Mouse (Mus musculus) adrenal gland, adult 18-20 months (tissue): ENCODE measurements around the gene Itpkc. TPM values are rescaled to one million over a fixed set of nuclear protein-coding genes. Genes with fewer than 3 reads are reported as not detected.

ENCODE experiments used
- DNase-seq, 2 experiments: peaks; one replicate each; pipeline ENCODE4 v3.0.0; 2021 to 2022; ENCODE audit warnings: low spot score in 2 of 2
- total RNA-seq, 2 experiments: library from RNA; stranded (reverse); gene quantifications; 1 replicate in 1 of 2; 2 replicates in 1 of 2; pipeline ENCODE4 v1.2.3; 2021

Itpkc gene
- total RNA-seq, 2 experiments from 2014 or later = 14.5 to 17.9 TPM

GRCm38 (mm10) chr7:27195681-27196611 is 32.5 kb downstream of the Itpkc start, which contains the start of the genes BC024978 and Snrpa:
Gene BC024978 (plus strand): TSS chr7:27195781.
Gene Snrpa (minus strand): TSS chr7:27196271.
- DNase-seq = peak; percentile 85

- DNase-seq = no peak
Observed at GRCm38 (mm10) chr7:27193731-27194130, 34.7 kb downstream of the Itpkc start.

DNA sequence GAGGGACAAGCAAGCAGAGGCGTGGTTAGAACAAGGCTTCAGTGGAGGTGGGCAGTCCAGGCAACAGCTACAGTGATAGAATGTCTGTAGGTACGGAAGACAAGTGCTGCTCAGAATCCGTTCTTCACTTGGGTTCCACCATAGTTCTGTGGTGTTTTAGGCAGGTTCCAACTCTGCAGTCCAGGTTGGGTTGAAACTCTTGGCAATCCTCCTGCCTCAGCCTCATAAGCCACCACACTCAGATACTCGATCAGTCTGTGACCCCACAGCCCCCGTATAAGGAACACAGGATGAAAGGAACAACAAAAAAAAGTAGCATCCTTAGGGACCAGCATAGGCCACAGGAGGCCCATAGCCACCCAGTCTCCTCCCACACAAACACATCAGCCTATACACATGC is 36.0 kb downstream of the Itpkc start:
- no peak for DNase-seq

GRCm38 (mm10) chr7:27189271-27189931 is 39.1 kb downstream of the Itpkc start:
- DNase-seq = no peak

DNA sequence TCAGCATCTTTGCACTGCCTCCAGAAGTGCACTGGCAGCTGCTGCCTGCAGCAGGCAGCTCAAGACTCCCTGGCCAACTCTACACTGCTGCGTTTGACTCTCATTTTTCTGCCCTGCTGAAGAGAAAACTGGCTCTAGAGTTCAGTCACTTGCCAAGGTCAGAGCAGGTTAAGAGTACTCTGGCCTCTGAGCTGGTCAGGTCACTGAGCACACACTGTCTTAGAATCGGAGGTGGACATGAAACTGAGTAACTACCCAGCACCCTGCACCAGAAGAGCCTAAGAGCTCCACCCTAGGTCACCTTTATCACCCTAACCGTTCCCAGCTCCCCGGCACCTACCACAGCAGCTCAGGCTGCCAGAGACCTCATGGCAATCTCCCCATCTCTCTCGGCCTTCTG is 42.5 kb downstream of the Itpkc start:
- no peak for DNase-seq

DNA sequence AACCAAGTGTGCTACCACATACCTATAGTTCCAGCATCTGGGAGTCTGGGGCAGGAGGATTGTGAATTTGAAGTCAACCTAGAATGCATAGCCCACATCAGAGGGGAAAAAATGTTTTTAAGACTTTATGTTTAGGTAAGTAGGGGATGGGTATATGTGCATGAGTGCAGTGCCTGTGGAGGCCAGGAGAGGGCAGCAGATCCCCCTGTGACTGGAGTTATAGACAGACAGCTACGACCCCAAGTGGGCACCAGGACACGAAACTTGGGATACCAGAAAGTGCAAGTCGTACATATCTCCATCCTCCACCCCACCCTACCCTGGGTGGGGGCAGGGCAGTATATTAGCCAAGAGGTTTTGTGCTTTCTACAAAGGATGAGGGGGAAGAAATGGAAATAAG is 43.5 kb downstream of the Itpkc start:
- DNase-seq = no peak

GRCm38 (mm10) chr7:27182498-27182897 is 46.0 kb downstream of the Itpkc start:
- no peak for DNase-seq

DNA sequence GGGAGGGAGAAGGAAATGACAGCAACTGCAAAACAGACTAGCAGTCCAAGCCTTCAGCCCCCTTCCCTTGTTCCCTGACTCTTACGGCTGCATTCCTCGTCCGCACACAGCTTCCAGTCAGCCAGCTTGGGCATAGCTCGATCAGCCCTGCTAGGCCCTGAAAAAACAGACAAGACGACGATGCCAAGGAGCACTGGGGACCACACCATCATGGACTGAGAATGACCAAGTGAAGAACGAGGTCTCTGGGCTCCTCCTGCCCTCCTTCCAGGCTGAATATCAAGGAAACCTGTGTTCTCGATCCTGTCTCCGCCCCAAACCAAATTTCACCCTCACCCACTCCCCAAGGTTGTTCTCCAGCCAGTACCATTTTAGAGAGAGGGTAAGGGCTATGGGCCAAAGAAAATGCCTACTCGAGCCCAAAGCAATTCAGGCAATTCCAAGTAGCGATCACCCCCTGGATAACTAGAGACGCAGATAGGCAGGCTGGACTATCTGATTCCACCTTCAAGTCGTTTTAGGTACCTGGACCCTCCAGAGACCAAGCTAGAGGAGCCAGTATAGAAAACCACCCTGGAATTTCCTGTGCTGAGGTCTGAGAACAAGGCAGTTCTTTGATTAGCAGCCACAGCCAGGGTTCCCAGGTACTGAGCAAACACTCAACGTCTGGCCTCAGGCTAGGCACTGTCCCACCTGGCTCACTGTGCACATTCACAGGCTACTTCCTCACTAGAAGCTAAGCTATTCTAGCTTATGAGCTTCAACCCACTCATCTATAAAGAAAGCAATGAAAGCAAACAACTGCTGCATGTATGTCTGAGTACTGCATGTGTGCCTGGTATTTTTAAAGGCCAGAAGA is 47.4 kb downstream of the Itpkc start, which contains the start of the genes Gm21983 and Mia:
Gene Gm21983, minus strand, starts transcription at position 250 of the 859 bp plus-strand sequence.
Gene Mia, minus strand, starts transcription at position 321 of the 859 bp plus-strand sequence.
- no peak for DNase-seq

- no peak for DNase-seq
Observed at GRCm38 (mm10) chr7:27180036-27180435, 48.4 kb downstream of the Itpkc start.

DNA sequence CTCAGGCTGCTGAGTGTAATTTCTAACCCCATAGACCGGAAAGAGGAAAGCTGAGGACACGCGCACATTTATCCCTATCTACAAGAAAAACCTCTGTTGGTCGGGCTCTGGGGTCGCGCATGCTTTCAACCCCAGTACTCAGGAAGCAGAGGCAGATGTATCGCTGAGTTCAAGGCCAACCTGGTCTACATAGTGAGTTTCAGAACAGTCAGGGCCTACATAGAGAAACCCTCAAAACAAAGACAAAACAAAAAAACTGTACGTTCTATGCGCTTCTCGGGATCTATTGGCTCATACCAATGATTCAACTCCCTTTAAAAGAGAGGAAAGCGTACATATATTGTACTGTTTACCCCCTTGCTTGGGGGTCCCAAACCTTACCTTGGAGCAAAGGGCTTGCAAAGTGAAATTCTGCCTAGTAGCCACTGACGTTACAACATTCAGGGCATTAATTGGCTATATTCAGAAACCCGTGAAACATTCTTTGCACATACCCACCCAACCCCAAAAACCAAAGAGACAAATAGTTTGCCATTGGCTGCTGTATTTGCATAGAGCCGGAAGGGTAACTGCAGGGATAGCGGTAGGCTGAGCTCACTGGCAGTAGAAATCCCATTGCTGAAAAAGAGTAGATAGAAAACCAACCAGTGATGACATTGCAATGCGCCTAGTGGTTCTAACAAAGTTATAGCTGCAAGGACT is 49.1 kb downstream of the Itpkc start:
- no peak for DNase-seq

DNA sequence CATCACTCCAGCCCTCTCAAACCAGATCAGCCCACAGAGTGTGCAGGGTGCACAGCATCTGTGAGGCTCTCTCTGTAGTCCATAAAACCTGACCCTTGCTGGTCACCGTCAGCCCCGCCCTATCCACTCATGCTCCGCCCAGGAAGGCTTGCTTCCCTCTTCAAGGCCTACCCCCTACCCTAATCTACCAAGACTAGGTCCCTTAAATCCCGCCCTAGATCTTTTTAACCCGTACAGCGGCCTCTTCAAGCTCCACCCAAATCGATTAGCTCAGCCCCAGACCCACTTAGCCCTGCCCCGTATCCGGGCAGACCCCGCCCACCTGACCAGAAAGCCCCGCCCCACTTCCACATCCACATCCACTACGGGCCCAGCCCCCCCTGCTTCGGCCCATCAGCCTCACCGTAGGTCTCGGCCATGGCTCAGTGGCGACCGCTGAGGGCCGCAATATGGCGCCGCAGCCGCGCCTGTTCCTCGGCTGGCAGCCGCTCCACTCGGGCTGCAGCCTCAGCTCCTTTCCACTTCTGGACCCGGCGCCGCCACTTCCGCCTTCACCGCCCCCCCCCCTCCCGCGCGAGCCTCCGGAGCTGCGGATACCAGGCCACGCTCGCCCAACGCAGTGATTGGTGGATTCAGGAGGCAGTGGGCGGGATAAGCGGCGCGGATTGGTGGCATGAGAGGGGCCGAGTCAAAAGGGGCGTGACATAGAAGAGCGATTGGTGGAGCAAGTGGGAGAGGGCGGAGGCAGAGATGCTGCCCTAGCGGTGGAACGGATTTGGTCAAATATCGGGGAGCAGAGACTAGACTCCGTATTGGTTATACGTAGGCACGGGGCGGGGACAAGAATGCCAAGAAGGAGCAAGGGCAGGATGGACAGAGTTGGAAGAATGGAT is 49.9 kb downstream of the Itpkc start, which contains the start of gene Rab4b:
Gene Rab4b, minus strand, starts transcription at position 573 of the 893 bp plus-strand sequence.
- DNase-seq = peak; percentile 93 to 96

- DNase-seq = no peak
Observed at GRCm38 (mm10) chr7:27177942-27178323, 50.5 kb downstream of the Itpkc start.

DNA sequence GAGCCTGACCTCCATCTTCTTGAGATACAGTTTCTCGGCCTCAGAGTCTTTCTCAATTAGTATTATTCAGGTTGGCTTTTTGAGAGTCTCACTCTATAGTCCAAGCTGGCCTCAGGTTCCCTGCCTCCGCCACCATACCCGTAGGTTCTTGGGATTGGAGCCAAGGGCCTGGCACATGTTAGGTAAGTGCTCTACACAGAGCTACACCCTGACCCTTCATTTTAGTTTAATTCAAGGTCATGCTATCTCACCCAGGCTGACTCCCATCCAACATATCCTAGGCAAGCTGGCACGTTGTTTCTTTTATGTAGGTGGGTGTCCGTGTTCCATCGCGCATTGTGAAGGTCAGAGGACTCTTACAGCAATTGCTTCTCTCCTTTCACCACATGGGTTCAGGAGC is 53.6 kb downstream of the Itpkc start:
- no peak for DNase-seq

DNA sequence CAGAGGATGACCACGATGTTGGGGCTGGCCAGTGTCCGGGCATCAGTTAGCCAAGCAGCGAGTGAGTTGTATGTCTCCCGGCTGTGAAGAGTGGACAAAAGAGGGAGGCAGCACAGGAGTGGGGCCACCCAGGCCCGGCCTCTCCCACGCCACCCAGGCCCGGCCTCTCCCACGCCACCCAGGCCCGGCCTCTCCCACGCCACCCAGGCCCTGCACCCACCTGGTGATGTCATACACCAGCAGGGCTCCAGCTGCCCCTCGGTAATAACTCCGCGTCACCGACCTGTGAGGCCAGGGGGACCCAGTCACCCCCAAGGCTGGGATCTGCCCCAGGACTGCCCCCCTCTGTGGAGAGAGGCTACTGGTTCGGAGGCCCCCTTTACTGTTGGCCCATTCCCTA is 54.0 kb downstream of the Itpkc start:
- DNase-seq = no peak

DNA sequence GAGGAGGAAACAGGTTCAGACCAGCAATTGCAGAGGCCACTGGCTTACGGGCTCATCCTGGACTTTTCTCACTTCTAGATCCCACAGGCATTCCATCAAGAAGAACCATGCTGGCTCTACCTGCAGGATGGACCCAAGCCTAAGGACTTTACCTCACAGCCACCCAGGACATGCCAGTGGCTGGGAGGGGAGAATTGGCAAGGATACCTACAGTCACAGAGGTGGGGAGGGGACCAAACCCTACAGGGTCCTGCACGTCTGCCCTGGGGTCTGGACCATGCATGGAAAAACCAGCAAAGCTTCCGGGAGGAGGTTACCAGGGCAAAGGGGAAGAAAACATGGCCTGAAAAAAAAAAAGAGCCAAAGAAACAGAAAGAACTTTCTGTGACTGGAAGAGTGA is 57.5 kb downstream of the Itpkc start:
- no peak for DNase-seq

- no peak for DNase-seq
Observed at GRCm38 (mm10) chr7:27168371-27168770, 60.1 kb downstream of the Itpkc start.

GRCm38 (mm10) chr7:27167475-27168094 is 60.9 kb downstream of the Itpkc start:
- no peak for DNase-seq

GRCm38 (mm10) chr7:27166614-27167474 is 61.6 kb downstream of the Itpkc start, which contains the start of gene Egln2:
Gene Egln2 (minus strand): TSS chr7:27166802.
- peak; percentile 94 to 95 for DNase-seq
